Mouse (Mus musculus) lung, postnatal 0 days (tissue): ENCODE measurements at regions not wholly inside any gene's neighbourhood (a gene's known extent, or its start where the extent isn't known, plus 50 kb on each side); places are given as distances from the start of the nearest gene placed in this dataset.

Experiments used
- ATAC-seq: fragments of 200-750 bp; cut with Nextera tagmentation; 2 replicates; pipeline ENCODE4 v1.8.0; 2017; ENCODE audit warnings: moderate library complexity
- DNase-seq: peaks from one replicate; pipeline ENCODE4 v3.0.0-alpha.2; 2016; ENCODE audit warnings: low spot score
- H3K27ac ChIP-seq: fragments of 300-500 bp; sonication (generic); 2 replicates; pipeline ENCODE4 v1.5.1; 2014; ENCODE audit warnings: antibody characterized with exemption, mild to moderate bottlenecking, low read length, mixed read lengths
- H3K27me3 ChIP-seq: fragments of 300-500 bp; sonication (generic); replicated peaks from 2 replicates; pipeline ENCODE4 v1.6.1; 2014; ENCODE audit warnings: low read length, mixed read lengths; ENCODE audit not compliant: insufficient read depth
- H3K36me3 ChIP-seq: fragments of 300-500 bp; sonication (generic); 2 replicates; pipeline ENCODE4 v1.6.1; 2014; ENCODE audit warnings: low read length, mixed read lengths; ENCODE audit not compliant: insufficient read depth
- H3K4me1 ChIP-seq: fragments of 300-500 bp; sonication (generic); 2 replicates; pipeline ENCODE4 v1.6.1; 2014; ENCODE audit warnings: antibody characterized with exemption, low read depth, low read length, mixed read lengths; ENCODE audit not compliant: insufficient read depth
- H3K4me2 ChIP-seq: fragments of 300-500 bp; sonication (generic); replicated peaks from 2 replicates; pipeline ENCODE4 v1.6.1; 2014; ENCODE audit warnings: low read depth, mild to moderate bottlenecking, low read length, moderate library complexity, mixed read lengths
- H3K4me3 ChIP-seq: fragments of 300-500 bp; sonication (generic); 2 replicates; pipeline ENCODE4 v1.5.1; 2014; ENCODE audit warnings: low read depth, low read length
- H3K9ac ChIP-seq: fragments of 300-500 bp; sonication (generic); replicated peaks from 2 replicates; pipeline ENCODE4 v1.6.1; 2014; ENCODE audit warnings: low read depth, mild to moderate bottlenecking
- H3K9me3 ChIP-seq: fragments of 300-500 bp; sonication (generic); 2 replicates; pipeline ENCODE4 v1.6.1; 2016; ENCODE audit warnings: low read length, mixed read lengths
- CTCF ChIP-seq: IDR thresholded peaks from 2 replicates; pipeline ENCODE4 v1.5.1; 2016; ENCODE audit warnings: antibody characterized with exemption, mild to moderate bottlenecking
- EP300 ChIP-seq: IDR thresholded peaks from 2 replicates; pipeline ENCODE4 v1.6.1; 2016; ENCODE audit warnings: antibody characterized with exemption, mild to moderate bottlenecking, control low read depth
- WGBS: fragments of 180-500 bp; shearing (Covaris S2); extraction: QIAGEN DNeasy Blood & Tissue Kit; methylation state at CpG from one replicate; pipeline ENCODE4 v1.1.7; 2014; 5-methylcytosine and 5-hydroxymethylcytosine counted together

DNA sequence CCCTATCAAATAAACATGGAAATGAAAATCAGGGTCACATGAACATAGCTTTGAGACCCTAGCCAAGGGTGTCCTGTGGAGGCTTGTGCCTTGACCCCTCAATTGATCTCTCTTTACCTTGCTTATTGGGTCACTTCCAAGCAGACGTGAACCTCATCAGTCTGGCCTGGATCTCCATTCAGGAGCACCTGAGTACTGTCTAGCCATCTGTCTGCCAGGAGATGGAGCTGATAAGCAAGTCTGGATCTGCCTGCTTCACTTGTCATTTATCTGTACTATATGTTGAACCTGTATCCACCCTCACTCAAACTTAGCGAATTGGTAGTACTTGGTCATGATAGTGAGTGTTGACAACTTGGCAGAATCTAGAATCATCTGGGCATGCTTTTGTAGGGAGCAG is 58.2 kb upstream of the Cacnb2 start:
- no peak overlapping the region for H3K27ac ChIP-seq
- ATAC-seq, result no peak
- H3K4me3 ChIP-seq, result no peak overlapping the region
- 77% methylated on average over 2 of the region's 2 CpGs for WGBS
- H3K9ac ChIP-seq, result no peak overlapping the region
- H3K27me3 ChIP-seq, result no peaks in the 10 kb centered on the region
- DNase-seq, result no peak
- H3K36me3 ChIP-seq, result no peaks in the 10 kb centered on the region
- H3K9me3 ChIP-seq, result no peaks in the 10 kb centered on the region
- TF ChIP-seq EP300 (no peak), CTCF (0 out of 2 replicates have a peak, but pooled peaks have one; percentile 17)
- no peak overlapping the region for H3K4me2 ChIP-seq
- no peaks in the 10 kb centered on the region for H3K4me1 ChIP-seq

DNA sequence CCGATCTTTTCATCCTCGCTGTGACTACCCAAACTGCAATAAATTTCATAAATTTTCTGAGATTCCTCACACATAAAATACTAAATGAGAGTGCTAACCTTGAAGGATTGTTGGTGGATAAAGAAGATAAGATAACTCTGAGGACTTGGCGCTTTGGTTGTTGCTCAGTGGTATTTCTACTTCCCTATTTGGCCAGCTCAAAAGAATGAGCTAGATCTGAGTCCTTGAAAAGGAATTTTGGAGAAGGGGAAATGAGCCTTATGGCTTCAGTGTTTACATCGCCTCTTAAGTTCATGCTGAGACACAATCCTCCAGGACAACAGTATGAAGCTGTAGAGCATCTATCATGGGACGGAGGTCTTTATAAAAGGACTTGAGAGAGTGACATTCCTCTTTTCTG is 54.2 kb upstream of the Cacnb2 start:
- TF ChIP-seq EP300 (no peak), CTCF (no peak)
- Histone ChIP-seq H3K27ac (no peak overlapping the region), H3K4me1 (no peaks in the 10 kb centered on the region), H3K9me3 (no peaks in the 10 kb centered on the region), H3K36me3 (no peaks in the 10 kb centered on the region), H3K4me2 (no peak overlapping the region), H3K9ac (no peak overlapping the region), H3K4me3 (no peak overlapping the region), H3K27me3 (no peaks in the 10 kb centered on the region)
- no peak for DNase-seq
- 70% methylated on average over 5 of the region's 5 CpGs for whole genome bisulfite sequencing
- no peak for ATAC-seq

DNA sequence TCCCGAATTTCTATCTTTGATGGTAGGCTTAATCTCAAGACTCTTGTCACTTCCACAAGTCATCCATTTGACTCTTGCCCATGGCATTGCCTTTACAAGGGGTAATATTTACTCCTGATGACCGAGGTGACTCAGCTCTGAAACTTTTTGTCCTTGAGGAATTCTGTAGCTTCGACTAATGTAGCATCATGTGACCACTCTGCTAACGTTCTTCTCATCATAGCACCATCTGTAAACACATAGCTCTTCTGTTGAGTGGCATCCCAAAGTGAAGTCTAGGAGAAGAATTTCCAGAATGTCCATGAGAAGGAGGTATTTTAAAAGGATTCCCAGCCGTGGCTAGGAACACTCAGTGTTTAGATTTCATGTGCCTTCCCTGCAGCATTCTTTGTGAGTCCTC is 53.3 kb upstream of the Cacnb2 start:
- no peak overlapping the region for H3K4me3 ChIP-seq
- TF ChIP-seq EP300 (no peak), CTCF (no peak)
- no peak for ATAC-seq

DNA sequence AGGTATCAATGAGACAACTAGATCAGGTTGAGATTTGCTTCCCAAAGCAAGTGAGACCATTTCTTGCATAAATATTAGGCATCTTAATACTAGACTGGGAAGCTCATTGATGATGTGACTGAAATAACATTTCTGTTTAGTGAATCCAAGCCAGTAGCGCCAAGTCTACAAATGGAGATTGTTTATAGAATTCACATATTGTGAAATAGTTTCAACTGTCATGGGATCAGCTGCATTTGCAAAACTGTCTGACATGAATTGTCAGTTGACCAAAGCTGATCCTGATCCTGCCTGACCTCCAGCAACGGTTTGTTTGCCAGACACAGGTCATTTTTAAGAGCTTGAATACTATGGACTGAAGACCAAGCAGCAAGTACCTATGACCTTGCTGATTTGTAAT is 52.1 kb upstream of the Cacnb2 start:
- Histone ChIP-seq H3K4me2 (no peak overlapping the region), H3K27me3 (no peaks in the 10 kb centered on the region), H3K4me1 (no peaks in the 10 kb centered on the region), H3K27ac (no peak overlapping the region), H3K9ac (no peak overlapping the region), H3K4me3 (no peak overlapping the region), H3K36me3 (no peaks in the 10 kb centered on the region), H3K9me3 (no peaks in the 10 kb centered on the region)
- TF ChIP-seq EP300 (peak; percentile 42; the same call in 1 of the 2 replicates), CTCF (no peak)
- 54% methylated on average over 2 of the region's 2 CpGs for WGBS
- peak; percentile 62 for ATAC-seq
- DNase-seq, result peak; percentile 78

More for the DNA sequence above, 53.3 kb upstream of the Cacnb2 start:
- H3K4me1 ChIP-seq, result no peaks in the 10 kb centered on the region
- H3K27ac ChIP-seq, result no peak overlapping the region
- H3K9me3 ChIP-seq, result no peaks in the 10 kb centered on the region
- H3K9ac ChIP-seq, result no peak overlapping the region
- H3K4me2 ChIP-seq, result no peak overlapping the region
- no peak for DNase-seq
- no peaks in the 10 kb centered on the region for H3K36me3 ChIP-seq
- 20% methylated on average over 5 of the region's 5 CpGs for WGBS
- no peaks in the 10 kb centered on the region for H3K27me3 ChIP-seq
